Mouse (Mus musculus) myocyte (in vitro differentiated cells): ENCODE data around the gene Hic1.

Experiments used
- CEBPB ChIP-seq: IDR thresholded peaks from 2 replicates; pipeline ENCODE4 v1.6.1; 2011; ENCODE audit warnings: mild to moderate bottlenecking, moderate library complexity; ENCODE audit not compliant: poor library complexity, insufficient read depth, severe bottlenecking
- E2F4 ChIP-seq: IDR thresholded peaks from one replicate; pipeline ENCODE4 v1.6.1; 2011; ENCODE audit warnings: mild to moderate bottlenecking, control low read depth, moderate library complexity; ENCODE audit not compliant: insufficient read depth
- MAX ChIP-seq: IDR thresholded peaks from one replicate; pipeline ENCODE4 v1.6.1; 2011; ENCODE audit warnings: low read depth, mild to moderate bottlenecking, control low read depth
- MYOD1 ChIP-seq, 3 experiments: IDR thresholded peaks; one replicate each; pipeline ENCODE4 v1.6.1; 2011; ENCODE audit warnings: control low read depth in 2 of 3, low read depth in 2 of 3, mild to moderate bottlenecking in 2 of 3, moderate library complexity in 1 of 3; ENCODE audit not compliant: insufficient read length in 2 of 3, control insufficient read depth in 1 of 3
- MYOG ChIP-seq, 3 experiments: IDR thresholded peaks; one replicate each; pipeline ENCODE4 v1.6.1; 2011; ENCODE audit warnings: control low read depth in 2 of 3, low read depth in 2 of 3, mild to moderate bottlenecking in 2 of 3; ENCODE audit not compliant: insufficient read length in 2 of 3, control insufficient read depth in 1 of 3, insufficient read depth in 1 of 3
- POLR2A ChIP-seq: IDR thresholded peaks from one replicate; pipeline ENCODE4 v1.6.1; 2011; ENCODE audit warnings: low read depth, mild to moderate bottlenecking, control low read depth, moderate library complexity; ENCODE audit not compliant: insufficient read length
- POLR2AphosphoS2 ChIP-seq: IDR thresholded peaks from one replicate; pipeline ENCODE4 v1.6.1; 2011; ENCODE audit warnings: low read depth, control low read depth; ENCODE audit not compliant: insufficient read length
- TCF12 ChIP-seq: IDR thresholded peaks from one replicate; pipeline ENCODE4 v1.6.1; 2011; ENCODE audit warnings: mild to moderate bottlenecking, control low read depth; ENCODE audit not compliant: poor library complexity, insufficient read depth, severe bottlenecking
- USF1 ChIP-seq: IDR thresholded peaks from one replicate; pipeline ENCODE4 v1.6.1; 2011; ENCODE audit warnings: low read depth, mild to moderate bottlenecking, control low read depth, moderate library complexity

DNA sequence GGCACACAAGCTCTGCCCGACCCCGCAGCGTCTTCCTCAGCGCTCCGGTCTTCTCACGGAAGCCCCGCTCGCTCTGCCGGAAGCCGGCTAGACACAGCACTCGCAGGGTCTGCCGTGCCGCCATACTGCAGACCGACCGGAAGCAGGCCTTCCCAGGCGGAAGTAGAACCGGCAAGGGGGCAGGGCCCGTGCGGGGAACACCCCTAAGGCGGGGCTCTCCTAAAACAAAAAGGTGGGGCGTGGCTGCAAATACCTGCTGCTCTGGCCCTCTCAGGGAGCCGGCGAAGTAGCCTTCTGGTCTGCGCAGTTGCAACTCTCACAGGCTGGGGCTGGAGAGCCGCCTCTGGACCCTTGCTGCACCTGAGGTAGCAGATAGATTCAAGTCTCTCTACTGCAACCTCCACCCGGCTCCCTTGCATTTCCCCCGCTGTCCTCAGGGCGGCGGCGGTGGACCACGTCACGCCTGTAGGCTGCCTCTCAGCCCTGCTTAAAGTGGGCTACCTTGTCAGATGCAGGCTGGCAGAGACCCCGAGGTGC is 9.4 kb upstream of the Hic1 start, which contains the start of gene Ovca2:
- no peak for TF ChIP-seq MAX
- TF ChIP-seq TCF12, result no peak
- TF ChIP-seq POLR2A, result peak; percentile 91
- no peak for TF ChIP-seq MYOG (IDR thresholded peaks at IDR 0.05; ENCODE audit: control insufficient read depth in 1 of 3, insufficient read depth in 1 of 3, insufficient read length in 2 of 3, low read depth in 2 of 3)
- peak; percentile 97 for TF ChIP-seq POLR2AphosphoS2
- TF ChIP-seq E2F4, result no peak
- TF ChIP-seq CEBPB, result no peak
- TF ChIP-seq USF1, result no peak
- TF ChIP-seq MYOD1 (IDR thresholded peaks at IDR 0.05; ENCODE audit: control insufficient read depth in 1 of 3, insufficient read length in 2 of 3, low read depth in 2 of 3), result no peak
